Mouse (Mus musculus) mouse embryonic stem cell (cell line): ENCODE results near the gene Selenow.

ENCODE experiments used
- in situ Hi-C, 2 experiments: fragments of 300-500 bp; cut with MboI; formaldehyde crosslinking; loops; 1 replicate in 1 of 2; 3 replicates in 1 of 2; pipeline ENCODE4 v1.14.3; 2019 to 2020; ENCODE audit warnings: low sequenced_read_pairs in 2 of 2, low pct_unique_long_range_greater_than_20kb in 1 of 2, mixed read lengths in 1 of 2; ENCODE audit not compliant: unreplicated experiment in 1 of 2

The Selenow gene

GRCm38 (mm10) chr7:15914751-15915150 lies 7.5 kb downstream of the Selenow start:
- in situ Hi-C loops: no loop called here

DNA sequence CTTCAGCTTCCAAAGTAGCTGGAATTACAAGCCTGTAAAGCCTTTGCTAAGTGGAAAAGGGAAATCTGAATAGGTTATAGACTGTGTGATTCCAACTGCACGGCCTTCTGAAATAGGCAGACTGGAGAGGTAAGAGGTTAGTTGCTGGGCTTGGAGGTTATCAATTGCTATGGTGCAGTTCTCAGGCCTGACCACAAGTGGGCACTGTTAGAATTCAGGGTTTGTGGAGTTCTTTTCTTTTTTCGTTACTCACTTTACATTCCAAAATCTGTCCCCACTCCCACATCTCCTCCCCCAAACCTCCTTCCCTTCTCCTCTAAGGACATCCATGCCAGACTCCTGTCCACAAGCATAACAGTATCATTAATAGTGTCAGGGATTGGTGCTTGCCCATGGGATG lies 8.0 kb downstream of the Selenow start:
- in situ Hi-C loops: no loop called here

GRCm38 (mm10) chr7:15912183-15912582 lies 10.0 kb downstream of the Selenow start:
- in situ Hi-C loops: no loop called here

DNA sequence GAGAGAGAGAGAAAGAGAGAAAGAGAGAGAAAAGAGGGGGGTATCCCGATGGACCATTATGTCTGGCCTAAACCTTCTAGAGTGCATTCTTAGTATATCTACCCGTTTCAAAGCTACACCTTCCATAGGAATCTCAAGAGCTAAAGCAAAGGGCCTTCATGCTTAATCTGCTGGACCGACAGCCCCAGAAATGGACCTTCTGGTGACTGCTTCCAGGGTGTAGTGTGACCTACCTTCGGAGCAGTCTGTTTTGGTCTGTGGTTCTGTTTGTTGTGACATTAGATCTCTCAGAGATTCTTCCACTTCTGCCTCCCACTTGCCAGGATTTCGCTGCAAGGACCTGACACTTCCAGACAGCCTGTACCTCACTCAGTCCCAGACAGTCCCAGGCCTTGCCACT lies 11.7 kb downstream of the Selenow start:
- in situ Hi-C loops: no loop called here

DNA sequence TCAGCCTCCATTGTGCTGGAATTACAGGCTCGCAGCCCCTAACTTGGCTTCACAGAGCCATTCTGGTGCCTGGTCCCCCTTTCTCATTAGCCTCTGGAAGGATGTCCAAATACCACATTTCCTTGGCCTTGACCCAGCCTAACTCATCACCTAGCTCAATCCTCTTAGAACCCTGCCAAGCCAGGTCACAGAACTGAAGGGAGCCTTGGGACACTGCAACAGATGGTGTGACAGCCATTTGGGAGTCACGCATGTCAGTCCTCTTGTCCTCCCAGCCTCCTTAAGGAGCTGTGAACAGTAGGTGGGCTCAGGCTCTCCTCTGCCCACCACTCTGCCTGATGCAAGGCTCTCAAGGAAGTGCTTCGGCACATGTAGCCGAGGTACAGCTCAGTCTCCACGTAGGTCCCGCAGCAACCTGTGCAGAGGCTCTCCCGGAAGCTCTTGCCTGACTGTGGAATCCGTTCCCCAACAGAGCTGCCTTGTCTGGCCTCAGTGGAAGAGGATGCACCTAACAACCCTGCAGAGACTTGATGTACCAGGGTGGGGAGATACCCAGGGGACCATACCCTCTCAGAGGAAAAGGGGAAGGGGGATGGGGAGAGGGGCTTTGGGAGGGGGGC lies 14.1 kb downstream of the Selenow start:
- in situ Hi-C loops: no loop called here

- in situ Hi-C loops: no loop called here
Measured at GRCm38 (mm10) chr7:15906602-15907001, 15.6 kb downstream of the Selenow start.

DNA sequence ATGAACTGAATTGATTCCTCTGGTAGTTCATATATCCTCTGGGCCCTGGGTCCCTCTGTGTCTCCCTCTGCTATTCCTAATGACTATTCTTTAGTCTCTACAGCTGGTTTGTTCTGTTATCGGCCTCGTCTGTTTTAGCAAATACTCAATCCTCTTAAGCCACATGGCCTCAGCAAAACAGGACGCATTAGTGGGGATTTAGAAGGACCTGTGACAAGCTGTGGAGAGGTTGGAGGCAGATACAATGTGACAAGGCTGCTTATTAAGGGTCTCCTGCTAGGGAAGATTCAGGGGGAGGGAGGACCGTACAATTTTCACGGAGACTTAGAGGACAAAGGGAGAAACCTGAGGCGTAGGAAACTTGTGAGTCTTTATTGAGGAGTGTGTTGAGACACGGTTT lies 16.3 kb downstream of the Selenow start:
- in situ Hi-C loops: no loop called here

DNA sequence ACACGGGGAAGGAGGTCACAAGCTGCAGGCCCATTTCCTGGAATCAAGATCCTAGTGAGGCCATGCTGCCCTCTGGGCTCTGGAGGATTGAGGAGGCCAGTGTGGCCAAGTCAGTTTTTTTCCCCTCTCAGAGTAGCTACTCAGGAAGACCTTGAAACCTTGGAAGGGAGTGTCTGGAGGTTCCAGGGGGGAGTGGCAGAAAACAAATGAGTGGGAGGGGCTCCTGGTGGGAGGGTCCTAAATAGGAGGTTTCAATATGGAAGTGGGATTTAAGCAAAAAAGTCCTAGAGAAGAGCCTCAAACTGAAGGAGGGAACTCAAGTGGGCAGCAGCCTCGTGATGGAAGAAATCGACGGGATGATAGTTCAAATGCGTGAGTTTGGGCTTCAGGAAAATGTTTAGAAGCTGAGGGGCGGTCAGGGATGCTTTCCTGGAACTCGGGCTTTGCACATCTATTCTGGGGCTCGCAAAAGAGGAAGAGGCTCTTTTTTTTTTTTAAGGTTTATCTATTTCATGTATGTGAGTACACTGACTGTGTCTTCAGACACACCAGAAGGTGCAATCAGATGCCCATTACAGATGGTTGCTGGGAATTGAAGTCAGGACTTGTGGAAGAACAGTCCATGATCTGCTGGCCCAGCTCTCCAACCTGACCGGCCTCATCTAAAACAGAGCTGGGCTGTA lies 20.7 kb downstream of the Selenow start:
- in situ Hi-C loops: no loop called here

DNA sequence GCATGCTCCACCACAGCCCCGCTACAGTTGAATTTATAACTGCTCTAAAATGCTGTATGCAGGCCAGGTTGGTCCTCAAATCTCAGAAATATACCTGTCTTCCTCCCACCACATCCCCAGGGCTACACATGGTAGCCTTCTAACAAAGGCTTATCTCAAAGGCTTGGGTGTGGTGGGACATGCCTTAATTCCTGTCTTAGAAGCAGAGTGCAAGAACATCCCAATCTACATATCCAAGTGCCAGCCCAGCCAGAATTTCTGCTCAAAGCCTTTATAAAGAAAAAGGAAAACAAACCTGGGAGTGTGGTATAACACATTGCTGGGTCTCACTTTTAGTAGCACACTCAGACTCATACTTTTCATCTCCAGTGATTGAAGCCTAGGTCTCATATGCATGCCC lies 28.0 kb downstream of the Selenow start:
- in situ Hi-C loops: no loop called here

DNA sequence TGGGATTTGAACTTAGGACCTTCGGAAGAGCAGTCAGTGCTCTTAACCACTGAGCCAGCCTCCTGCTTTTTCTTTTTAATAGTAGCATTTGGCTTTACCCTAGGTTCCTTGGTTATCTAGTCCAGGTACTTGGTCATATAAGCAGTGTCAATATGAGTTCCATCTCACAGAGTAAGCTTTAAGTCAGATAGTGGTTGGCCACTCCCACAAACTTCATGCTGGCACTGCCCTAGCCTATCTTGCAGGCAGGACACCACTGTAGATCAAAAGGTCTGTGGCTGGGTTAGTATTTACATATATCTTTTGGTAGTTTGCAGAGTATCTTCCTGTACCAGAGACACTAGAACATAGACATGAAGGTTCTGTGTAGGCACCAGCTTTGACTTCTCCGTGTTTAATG lies 38.1 kb downstream of the Selenow start:
- in situ Hi-C loops: no loop called here

- in situ Hi-C loops: no loop called here
Measured at GRCm38 (mm10) chr7:15882317-15882716, 39.9 kb downstream of the Selenow start, which contains the start of gene Crxos. Crxos (plus strand) TSS chr7:15882617.

GRCm38 (mm10) chr7:15881831-15882230 lies 40.4 kb downstream of the Selenow start:
- in situ Hi-C loops: no loop called here

- in situ Hi-C loops: no loop called here
Measured at GRCm38 (mm10) chr7:15881388-15881787, 40.8 kb downstream of the Selenow start.

DNA sequence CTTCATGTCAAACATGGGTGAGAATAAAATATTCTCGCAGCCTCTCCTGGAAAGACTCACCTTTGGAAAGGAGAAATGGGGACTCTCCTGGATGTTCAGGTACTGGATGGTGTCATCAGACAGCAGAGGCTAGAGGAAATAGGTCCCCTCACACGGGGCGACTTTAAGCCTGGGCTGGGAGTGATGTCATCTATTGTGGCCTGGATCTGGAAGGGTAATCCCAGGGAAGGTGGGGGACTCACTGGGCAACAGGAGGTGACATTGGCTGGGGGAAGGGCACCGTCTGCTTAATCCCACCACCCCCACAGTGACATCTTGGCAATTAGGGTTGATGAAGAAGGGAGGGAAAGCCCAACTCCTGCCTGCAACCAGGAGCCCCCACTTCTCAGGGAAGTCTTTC lies 42.4 kb downstream of the Selenow start, which contains the start of gene Crx:
Gene Crx (minus strand): TSS at position 213 of the 400 bp plus-strand sequence.
- in situ Hi-C loops: no loop called here
